ENCODE assay signal across 9 mouse cellular contexts in genomic region chr11:7062566-7062965, GRCm38 (mm10). TPM values are rescaled to one million over a fixed set of nuclear protein-coding genes. Genes with fewer than 3 reads are reported as not detected.
DNase-seq lines count a peak whose midpoint lies in the region; ATAC-seq and TF ChIP-seq lines count a peak whose summit lies in the region.
"Had no signal": no experiment of that assay in that cellular context is flagged by ENCODE, and none has a peak within 500 bp of the region (broad histone marks: within the 10 kb centered on the region; RNA-seq: fewer than 3 reads in every experiment).

No protein-coding gene starts in this region.

- WGBS in liver, embryonic 11.5 days = 14% methylated on average over 10 of the region's 10 CpGs
- WGBS in liver, postnatal 0 days (ENCODE audit: insufficient replicate concordance) = 20% methylated on average over 10 of the region's 10 CpGs
- 10% methylated on average over 10 of the region's 10 CpGs for WGBS in hindbrain, embryonic 15.5 days
- whole genome bisulfite sequencing in neural tube, embryonic 14.5 days = 7% methylated on average over 10 of the region's 10 CpGs

- no peak for TF ChIP-seq CTCF in liver, postnatal 0 days (IDR thresholded peaks at IDR 0.05; ENCODE audit: low read depth)

- H3K4me1 ChIP-seq in liver, embryonic 11.5 days (replicated peaks; ENCODE audit: control insufficient read depth, insufficient read depth, low read length) = no peaks in the 10 kb centered on the region
- no peaks in the 10 kb centered on the region for H3K4me1 ChIP-seq in liver, postnatal 0 days (ENCODE audit: insufficient read depth)
- H3K4me1 ChIP-seq in hindbrain, embryonic 15.5 days (replicated peaks) = peaks cover 42% of the 10 kb centered on the region
- peaks cover 12% of the 10 kb centered on the region for H3K4me1 ChIP-seq in neural tube, embryonic 14.5 days (ENCODE audit: control insufficient read depth, insufficient read depth, low read length)

- ATAC-seq in liver, embryonic 11.5 days (replicated peaks; ENCODE audit: low FRiP score) = no peak
- ATAC-seq in liver, postnatal 0 days = no peak
- ATAC-seq in hindbrain, embryonic 15.5 days (ENCODE audit: low FRiP score, low read depth) = no peak; the same call in 1 of the 2 replicates
- no peak for ATAC-seq in neural tube, embryonic 14.5 days (ENCODE audit: low read depth)
- no peak for ATAC-seq in granulocyte monocyte progenitor cell, adult 5-6 weeks (replicated peaks; ENCODE audit: poor library complexity, severe bottlenecking)

- no peak overlapping the region for H3K9ac ChIP-seq in liver, embryonic 11.5 days (ENCODE audit: low read depth, low read length)
- H3K9ac ChIP-seq in liver, postnatal 0 days (replicated peaks) = no peak overlapping the region
- H3K9ac ChIP-seq in hindbrain, embryonic 15.5 days = peak overlapping the region; percentile 67
- H3K9ac ChIP-seq in neural tube, embryonic 14.5 days (replicated peaks; ENCODE audit: low read depth, low read length) = peak overlapping the region; percentile 74

- no peaks in the 10 kb centered on the region for H3K9me3 ChIP-seq in liver, embryonic 11.5 days (ENCODE audit: control insufficient read depth, low read length)
- H3K9me3 ChIP-seq in liver, postnatal 0 days (ENCODE audit: low read length) = no peaks in the 10 kb centered on the region
- H3K9me3 ChIP-seq in hindbrain, embryonic 15.5 days = no peaks in the 10 kb centered on the region
- no peaks in the 10 kb centered on the region for H3K9me3 ChIP-seq in neural tube, embryonic 14.5 days (ENCODE audit: control insufficient read depth, low read length)

- no peak for TF ChIP-seq EP300 in liver, postnatal 0 days (IDR thresholded peaks at IDR 0.05; ENCODE audit: low read depth)

- DNase-seq in cerebellum, adult 11-12 months = peak; percentile 66
- DNase-seq in cerebellum, adult 8-10 months = no peak
- no peak for DNase-seq in liver, embryonic 11.5 days (ENCODE audit: low spot score)
- no peak for DNase-seq in liver, postnatal 0 days
- no peak for DNase-seq in layer of hippocampus, adult 9-10 months (ENCODE audit: low spot score)

- H3K36me3 ChIP-seq in liver, embryonic 11.5 days (ENCODE audit: control insufficient read depth, insufficient read depth, low read length) = no peaks in the 10 kb centered on the region
- H3K36me3 ChIP-seq in liver, postnatal 0 days (replicated peaks; ENCODE audit: insufficient read depth, low read length) = no peaks in the 10 kb centered on the region
- H3K36me3 ChIP-seq in hindbrain, embryonic 15.5 days = no peaks in the 10 kb centered on the region
- H3K36me3 ChIP-seq in neural tube, embryonic 14.5 days (ENCODE audit: control insufficient read depth, insufficient read depth, low read length) = no peaks in the 10 kb centered on the region

- H3K27ac ChIP-seq in liver, embryonic 11.5 days (ENCODE audit: low read depth, low read length) = no peak overlapping the region
- no peak overlapping the region for H3K27ac ChIP-seq in liver, postnatal 0 days (ENCODE audit: low read depth)
- H3K27ac ChIP-seq in hindbrain, embryonic 15.5 days (replicated peaks) = peak overlapping the region; percentile 67; the same call in 1 of the 2 replicates
- no peak overlapping the region for H3K27ac ChIP-seq in neural tube, embryonic 14.5 days (ENCODE audit: low read depth, low read length)

- peaks cover 67% of the 10 kb centered on the region for H3K27me3 ChIP-seq in liver, embryonic 11.5 days (replicated peaks; ENCODE audit: control insufficient read depth, insufficient read depth, low read length)
- H3K27me3 ChIP-seq in liver, postnatal 0 days (ENCODE audit: insufficient read depth, low read length) = peaks cover 48% of the 10 kb centered on the region
- H3K27me3 ChIP-seq in hindbrain, embryonic 15.5 days = 0 out of 2 replicates have a peak, but pooled peaks cover 14% of the 10 kb centered on the region
- H3K27me3 ChIP-seq in neural tube, embryonic 14.5 days (ENCODE audit: control insufficient read depth, insufficient read depth, low read length) = peaks cover 3% of the 10 kb centered on the region; the same call in 1 of the 2 replicates

- peak overlapping the region; percentile 48 for H3K4me3 ChIP-seq in liver, embryonic 11.5 days (ENCODE audit: low read depth, low read length)
- H3K4me3 ChIP-seq in liver, postnatal 0 days (ENCODE audit: low read depth, low read length) = no peak overlapping the region
- peak overlapping the region; percentile 80 for H3K4me3 ChIP-seq in hindbrain, embryonic 15.5 days
- peak overlapping the region; percentile 70 for H3K4me3 ChIP-seq in neural tube, embryonic 14.5 days (ENCODE audit: low read depth, low read length)
- H3K4me3 ChIP-seq: myocyte had no signal

- H3K4me2 ChIP-seq in liver, embryonic 11.5 days = peak overlapping the region; percentile 66
- no peak overlapping the region for H3K4me2 ChIP-seq in liver, postnatal 0 days (ENCODE audit: low read depth, low read length)
- peak overlapping the region; percentile 82 for H3K4me2 ChIP-seq in hindbrain, embryonic 15.5 days
- peak overlapping the region; percentile 71 for H3K4me2 ChIP-seq in neural tube, embryonic 14.5 days (ENCODE audit: low read depth, low read length)

RNA-seq across cellular contexts. Expression of gene Adcy1, which starts 0.7 kb away (rescaled TPM):
- polyA plus RNA-seq in liver, embryonic 11.5 days (2014; fragmentation: Nextera tagmentation; extraction: Ambion mirVana) = 0.73 and 0.99 TPM in 2 replicates
- 0.30 and 0.54 TPM in 2 replicates for polyA plus RNA-seq in liver, postnatal 0 days (2015; fragmentation: Nextera tagmentation; extraction: Ambion mirVana)
- polyA plus RNA-seq in hindbrain, embryonic 15.5 days (2015; fragmentation: Nextera tagmentation; extraction: Ambion mirVana) = 12.3 and 12.8 TPM in 2 replicates
- polyA plus RNA-seq in neural tube, embryonic 14.5 days (2014; fragmentation: Nextera tagmentation; extraction: Ambion mirVana) = 18.1 and 24.2 TPM in 2 replicates
- total RNA-seq in granulocyte monocyte progenitor cell, adult 5-6 weeks (2014; fragmentation: Nextera tagmentation) = not detected in 2 replicates
- not detected in 2 replicates for total RNA-seq in granulocyte monocyte progenitor cell, adult 5-6 weeks (2017)

Comparison
In these comparisons a context has a peak if more than half of its experiments do, and no peak if none do; other contexts are left out.
1. H3K9ac ChIP-seq: peak in hindbrain, embryonic 15.5 days (single experiment) and neural tube, embryonic 14.5 days (single experiment); none in liver, embryonic 11.5 days (single experiment) and liver, postnatal 0 days (single experiment).